Mouse (Mus musculus): ENCODE data around the gene Pfkp. TPM values are rescaled to one million over a fixed set of nuclear protein-coding genes. Genes with fewer than 3 reads are reported as not detected.

The Pfkp gene
- total and polyA plus RNA-seq, 2 experiments from 2014 or later = 187 to 431 TPM

DNA sequence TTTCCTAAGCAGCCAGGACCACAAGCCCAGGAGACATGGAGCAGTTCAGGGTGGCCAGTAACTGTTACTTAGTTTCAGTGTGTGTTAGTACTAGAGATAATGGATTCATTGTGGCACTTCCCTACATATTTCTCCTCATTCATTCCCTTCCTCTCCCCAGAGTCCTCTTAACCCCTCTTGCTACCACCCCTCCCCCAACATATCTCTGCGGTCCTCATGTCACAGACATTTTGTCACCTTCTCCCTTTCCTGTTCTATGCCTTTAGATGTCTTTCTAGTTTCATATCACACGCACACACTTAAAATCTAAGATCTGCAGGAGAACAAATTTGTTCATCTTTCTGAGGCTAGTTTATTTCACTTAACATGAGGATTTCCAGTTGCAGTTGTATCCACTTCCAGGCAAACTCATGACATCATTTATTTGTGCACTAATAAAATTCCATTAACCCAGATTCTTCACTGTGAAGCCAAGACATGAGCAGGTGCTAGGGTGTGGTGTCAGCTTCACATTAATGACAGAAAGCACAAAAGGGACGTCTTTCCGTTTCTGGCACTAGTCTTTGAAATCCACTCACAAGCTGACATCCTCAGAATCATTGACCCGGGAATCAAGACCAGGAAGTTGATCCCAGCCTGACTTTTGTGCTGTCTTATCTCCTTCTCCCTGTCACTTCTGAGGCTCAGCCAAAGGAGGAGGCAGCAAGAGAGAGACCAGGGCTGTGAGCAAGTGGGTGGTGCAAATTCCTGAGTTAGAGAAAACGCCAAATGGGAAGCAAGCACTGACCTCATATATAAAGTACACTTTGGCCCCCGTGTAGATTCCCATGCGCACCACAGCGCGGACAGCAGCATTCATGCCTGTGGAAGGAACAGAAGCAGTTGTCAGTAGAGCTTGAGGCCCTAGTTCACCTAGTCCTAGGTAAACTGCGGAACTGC is 13.2 kb downstream of the Pfkp start:
- peaks cover 7% of the 10 kb centered on the region for H3K36me3 ChIP-seq (ENCODE audit: insufficient read depth, low read length)
- no peak for ATAC-seq (ENCODE audit: low FRiP score)
- H3K27me3 ChIP-seq (ENCODE audit: insufficient read depth, low read length) = no peaks in the 10 kb centered on the region
- 78% methylated on average over 11 of the region's 11 CpGs for WGBS
- H3K4me1 ChIP-seq (ENCODE audit: insufficient read depth, low read length) = no peaks in the 10 kb centered on the region
- no peak overlapping the region for H3K4me3 ChIP-seq (ENCODE audit: low read depth, low read length)
- H3K27ac ChIP-seq (ENCODE audit: low read depth, low read length) = no peak overlapping the region
- no peak for DNase-seq (ENCODE audit: low spot score)
- no peak overlapping the region for H3K4me2 ChIP-seq (ENCODE audit: low read depth, low read length, poor library complexity, severe bottlenecking)
- H3K9ac ChIP-seq (replicated peaks; ENCODE audit: low read length, poor library complexity, severe bottlenecking) = no peak overlapping the region
- H3K9me3 ChIP-seq (ENCODE audit: low read length) = no peaks in the 10 kb centered on the region
- TF ChIP-seq CTCF (IDR thresholded peaks at IDR 0.05) = no peak

DNA sequence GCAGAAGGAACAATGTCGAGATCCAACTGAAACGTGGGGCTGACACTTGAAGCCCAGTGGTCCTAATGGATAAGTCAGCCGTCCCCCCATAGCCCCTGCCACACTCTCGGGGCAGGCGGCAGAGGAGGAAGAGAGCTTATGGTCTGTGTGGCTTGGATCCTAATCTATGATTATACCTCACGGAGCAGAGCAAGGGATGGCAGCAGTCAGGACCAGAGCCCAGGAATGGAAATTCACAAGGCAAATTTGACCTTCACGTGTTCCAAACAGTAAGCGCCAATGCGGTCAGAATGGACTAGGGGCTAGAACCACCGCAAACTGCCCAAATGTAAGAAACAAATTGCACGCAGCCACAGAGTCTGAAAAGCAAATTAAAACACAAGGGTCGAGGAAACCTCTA is 14.5 kb downstream of the Pfkp start:
- Histone ChIP-seq H3K4me3 (ENCODE audit: low read depth, low read length) (no peak overlapping the region), H3K27ac (ENCODE audit: low read depth, low read length) (no peak overlapping the region), H3K9ac (replicated peaks; ENCODE audit: low read length, poor library complexity, severe bottlenecking) (no peak overlapping the region), H3K4me1 (ENCODE audit: insufficient read depth, low read length) (no peaks in the 10 kb centered on the region), H3K9me3 (ENCODE audit: low read length) (no peaks in the 10 kb centered on the region), H3K36me3 (ENCODE audit: insufficient read depth, low read length) (peaks cover 7% of the 10 kb centered on the region), H3K27me3 (ENCODE audit: insufficient read depth, low read length) (no peaks in the 10 kb centered on the region), H3K4me2 (ENCODE audit: low read depth, low read length, poor library complexity, severe bottlenecking) (no peak overlapping the region)
- 90% methylated on average over 12 of the region's 12 CpGs for WGBS
- ATAC-seq (ENCODE audit: low FRiP score) (no peak), DNase-seq (ENCODE audit: low spot score) (no peak)
- TF ChIP-seq CTCF (IDR thresholded peaks at IDR 0.05) = no peak

DNA sequence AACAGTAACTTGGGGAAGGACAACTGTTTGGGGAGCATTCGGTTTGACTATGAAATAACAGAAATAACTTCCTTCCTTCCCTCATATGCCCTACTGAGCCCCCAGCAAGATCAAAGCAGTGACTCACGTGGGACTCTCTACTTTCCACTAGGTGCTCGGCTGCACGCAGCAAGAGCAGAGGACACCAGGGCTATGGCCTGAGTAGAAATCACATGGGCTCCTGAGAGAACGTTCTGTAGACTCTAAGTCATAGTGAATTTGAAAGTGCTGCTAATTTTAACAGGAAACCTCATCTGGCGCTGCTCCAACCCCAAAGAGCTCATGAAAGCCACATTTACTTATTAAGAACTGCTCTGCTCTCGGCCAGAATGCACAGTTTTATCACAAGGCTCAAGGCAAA is 15.1 kb downstream of the Pfkp start:
- Histone ChIP-seq H3K4me1 (ENCODE audit: insufficient read depth, low read length) (no peaks in the 10 kb centered on the region), H3K27ac (ENCODE audit: low read depth, low read length) (no peak overlapping the region), H3K4me3 (ENCODE audit: low read depth, low read length) (no peak overlapping the region), H3K9me3 (ENCODE audit: low read length) (no peaks in the 10 kb centered on the region), H3K4me2 (ENCODE audit: low read depth, low read length, poor library complexity, severe bottlenecking) (no peak overlapping the region), H3K9ac (replicated peaks; ENCODE audit: low read length, poor library complexity, severe bottlenecking) (no peak overlapping the region), H3K27me3 (ENCODE audit: insufficient read depth, low read length) (no peaks in the 10 kb centered on the region), H3K36me3 (ENCODE audit: insufficient read depth, low read length) (peaks cover 7% of the 10 kb centered on the region)
- no peak for DNase-seq (ENCODE audit: low spot score)
- TF ChIP-seq CTCF (IDR thresholded peaks at IDR 0.05) = no peak
- ATAC-seq (ENCODE audit: low FRiP score) = no peak
- WGBS = 65% methylated on average over 7 of the region's 7 CpGs

GRCm38 (mm10) chr13:6632935-6633334 is 15.6 kb downstream of the Pfkp start:
- no peak overlapping the region for H3K9ac ChIP-seq (replicated peaks; ENCODE audit: low read length, poor library complexity, severe bottlenecking)
- H3K4me3 ChIP-seq (ENCODE audit: low read depth, low read length) = no peak overlapping the region
- ATAC-seq (ENCODE audit: low FRiP score) (no peak), DNase-seq (ENCODE audit: low spot score) (no peak)
- H3K4me2 ChIP-seq (ENCODE audit: low read depth, low read length, poor library complexity, severe bottlenecking) = no peak overlapping the region
- H3K27ac ChIP-seq (ENCODE audit: low read depth, low read length) = no peak overlapping the region
- H3K27me3 ChIP-seq (ENCODE audit: insufficient read depth, low read length) = no peaks in the 10 kb centered on the region
- no peak for TF ChIP-seq CTCF (IDR thresholded peaks at IDR 0.05)
- H3K4me1 ChIP-seq (ENCODE audit: insufficient read depth, low read length) = no peaks in the 10 kb centered on the region
- no peaks in the 10 kb centered on the region for H3K9me3 ChIP-seq (ENCODE audit: low read length)
- 58% methylated on average over 4 of the region's 4 CpGs for WGBS
- peaks cover 7% of the 10 kb centered on the region for H3K36me3 ChIP-seq (ENCODE audit: insufficient read depth, low read length)

DNA sequence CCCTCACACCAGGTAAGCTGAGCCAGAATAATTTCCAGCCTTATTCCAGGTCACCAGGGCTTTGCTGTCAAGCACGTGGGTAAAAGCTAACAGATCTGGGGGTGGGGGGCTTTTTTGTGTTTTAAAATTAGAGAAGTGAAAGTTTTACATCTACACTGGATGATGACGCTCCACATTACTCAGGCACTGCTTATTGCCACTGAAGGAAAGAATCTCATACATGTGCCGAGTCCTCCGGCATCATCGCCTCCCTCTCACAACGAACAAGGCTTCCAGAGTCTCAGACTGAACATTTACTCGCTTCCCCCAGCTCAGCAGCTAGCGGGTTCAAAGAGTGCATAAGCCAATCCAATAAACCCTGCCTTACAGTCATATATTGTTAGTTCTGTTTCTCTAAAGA is 16.1 kb downstream of the Pfkp start:
- ATAC-seq (ENCODE audit: low FRiP score) = no peak
- H3K36me3 ChIP-seq (ENCODE audit: insufficient read depth, low read length) = peaks cover 7% of the 10 kb centered on the region
- H3K9me3 ChIP-seq (ENCODE audit: low read length) = no peaks in the 10 kb centered on the region
- WGBS = 60% methylated on average over 8 of the region's 8 CpGs
- no peaks in the 10 kb centered on the region for H3K27me3 ChIP-seq (ENCODE audit: insufficient read depth, low read length)
- no peak overlapping the region for H3K4me2 ChIP-seq (ENCODE audit: low read depth, low read length, poor library complexity, severe bottlenecking)
- no peak for DNase-seq (ENCODE audit: low spot score)
- H3K4me3 ChIP-seq (ENCODE audit: low read depth, low read length) = no peak overlapping the region
- no peak overlapping the region for H3K27ac ChIP-seq (ENCODE audit: low read depth, low read length)
- no peaks in the 10 kb centered on the region for H3K4me1 ChIP-seq (ENCODE audit: insufficient read depth, low read length)
- no peak overlapping the region for H3K9ac ChIP-seq (replicated peaks; ENCODE audit: low read length, poor library complexity, severe bottlenecking)
- no peak for TF ChIP-seq CTCF (IDR thresholded peaks at IDR 0.05)

DNA sequence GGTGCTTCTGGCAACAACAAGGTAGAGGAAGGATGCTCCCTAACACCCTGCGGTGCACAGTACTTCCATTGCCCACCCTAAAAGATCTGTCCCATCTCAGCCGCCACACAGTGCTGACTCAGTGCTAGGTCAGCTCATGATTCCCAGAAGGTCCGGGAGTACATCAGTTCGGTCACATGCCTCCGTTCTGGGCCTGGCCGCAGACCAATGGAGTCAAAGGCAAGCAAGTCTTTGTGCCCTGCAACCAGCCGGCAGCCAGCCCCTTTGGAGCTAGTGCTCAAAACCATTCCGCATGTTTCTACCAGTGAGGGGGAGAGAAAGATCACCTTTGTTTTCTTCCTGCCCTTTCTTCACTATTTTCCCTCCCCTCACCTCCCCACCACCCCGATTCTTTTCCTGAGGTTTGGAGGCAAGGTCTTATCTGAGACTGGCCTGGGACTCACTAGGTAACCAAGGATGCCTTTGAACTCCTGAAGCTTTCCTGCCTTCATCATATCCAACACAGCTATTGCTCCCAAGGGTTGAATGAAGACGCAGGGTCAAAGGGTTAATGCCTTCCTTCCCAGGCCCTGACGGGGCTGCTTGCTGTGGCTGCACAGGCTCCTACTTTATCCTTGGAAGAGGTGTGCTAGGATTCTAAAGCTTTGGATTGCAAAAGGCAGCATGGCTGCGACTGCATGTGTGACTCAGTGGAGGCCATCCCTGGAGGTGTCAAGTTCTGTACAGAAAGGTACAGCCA is 16.6 kb downstream of the Pfkp start:
- no peak overlapping the region for H3K9ac ChIP-seq (replicated peaks; ENCODE audit: low read length, poor library complexity, severe bottlenecking)
- H3K4me1 ChIP-seq (ENCODE audit: insufficient read depth, low read length) = no peaks in the 10 kb centered on the region
- whole genome bisulfite sequencing = 79% methylated on average over 12 of the region's 12 CpGs
- no peak for TF ChIP-seq CTCF (IDR thresholded peaks at IDR 0.05)
- no peak overlapping the region for H3K27ac ChIP-seq (ENCODE audit: low read depth, low read length)
- H3K4me2 ChIP-seq (ENCODE audit: low read depth, low read length, poor library complexity, severe bottlenecking) = no peak overlapping the region
- ATAC-seq (ENCODE audit: low FRiP score) (no peak), DNase-seq (ENCODE audit: low spot score) (no peak)
- no peaks in the 10 kb centered on the region for H3K9me3 ChIP-seq (ENCODE audit: low read length)
- H3K4me3 ChIP-seq (ENCODE audit: low read depth, low read length) = no peak overlapping the region
- H3K36me3 ChIP-seq (ENCODE audit: insufficient read depth, low read length) = peaks cover 7% of the 10 kb centered on the region
- H3K27me3 ChIP-seq (ENCODE audit: insufficient read depth, low read length) = no peaks in the 10 kb centered on the region
